Mouse (Mus musculus) liver, postnatal 0 days (tissue): Measurements from ENCODE around the gene Frmd6. TPM values are rescaled to one million over a fixed set of nuclear protein-coding genes. Genes with fewer than 3 reads are reported as not detected.

Experiments used
- ATAC-seq: fragments of 200-750 bp; cut with Nextera tagmentation; 2 replicates; pipeline ENCODE4 v1.8.0; 2017; ENCODE audit warnings: mild to moderate bottlenecking, moderate library complexity
- DNase-seq: peaks from one replicate; pipeline ENCODE4 v3.0.0-alpha.2; 2016
- H3K27ac ChIP-seq: fragments of 300-500 bp; sonication (generic); 2 replicates; pipeline ENCODE4 v1.5.1; 2014; ENCODE audit warnings: antibody characterized with exemption, moderate library complexity, mild to moderate bottlenecking, low read depth
- H3K27me3 ChIP-seq: fragments of 300-500 bp; sonication (generic); 2 replicates; pipeline ENCODE4 v1.6.1; 2014; ENCODE audit warnings: low read length, control low read depth, mixed read lengths; ENCODE audit not compliant: insufficient read depth
- H3K36me3 ChIP-seq: fragments of 300-500 bp; sonication (generic); replicated peaks from 2 replicates; pipeline ENCODE4 v1.6.1; 2014; ENCODE audit warnings: mild to moderate bottlenecking, control low read depth, low read length, moderate library complexity, mixed read lengths; ENCODE audit not compliant: insufficient read depth
- H3K4me1 ChIP-seq: fragments of 300-500 bp; sonication (generic); 2 replicates; pipeline ENCODE4 v1.6.1; 2014; ENCODE audit warnings: antibody characterized with exemption, mild to moderate bottlenecking, control low read depth; ENCODE audit not compliant: insufficient read depth
- H3K4me2 ChIP-seq: fragments of 300-500 bp; sonication (generic); 2 replicates; pipeline ENCODE4 v1.6.1; 2014; ENCODE audit warnings: low read depth, mild to moderate bottlenecking, low read length, moderate library complexity, mixed read lengths
- H3K4me3 ChIP-seq: fragments of 300-500 bp; sonication (generic); 2 replicates; pipeline ENCODE4 v1.5.1; 2014; ENCODE audit warnings: low read depth, low read length
- H3K9ac ChIP-seq: fragments of 300-500 bp; sonication (generic); replicated peaks from 2 replicates; pipeline ENCODE4 v1.6.1; 2014; ENCODE audit warnings: mild to moderate bottlenecking, moderate library complexity
- H3K9me3 ChIP-seq: fragments of 300-500 bp; sonication (generic); 2 replicates; pipeline ENCODE4 v1.6.1; 2016; ENCODE audit warnings: mild to moderate bottlenecking, control low read depth, low read length, mixed read lengths
- CTCF ChIP-seq: sonication (generic); IDR thresholded peaks from 2 replicates; pipeline ENCODE4 v1.5.1; 2016; ENCODE audit warnings: antibody characterized with exemption, low read depth
- EP300 ChIP-seq: IDR thresholded peaks from 2 replicates; pipeline ENCODE4 v1.6.1; 2016; ENCODE audit warnings: antibody characterized with exemption, low read depth, mild to moderate bottlenecking
- WGBS: fragments of 180-500 bp; shearing (Covaris S2); extraction: QIAGEN DNeasy Blood & Tissue Kit; methylation state at CpG from one replicate; pipeline ENCODE4 v1.1.7; 2014; ENCODE audit not compliant: insufficient replicate concordance; 5-methylcytosine and 5-hydroxymethylcytosine counted together
- polyA plus RNA-seq: library from polyadenylated mRNA; unstranded; fragments of >200 nt; fragmentation: Nextera tagmentation; extraction: Ambion mirVana; gene quantifications from 2 replicates; pipeline ENCODE4 v1.2.1, GENCODE M21; 2015

The Frmd6 gene
- polyA plus RNA-seq, 1 experiment from 2014 or later = 2.0 TPM

DNA sequence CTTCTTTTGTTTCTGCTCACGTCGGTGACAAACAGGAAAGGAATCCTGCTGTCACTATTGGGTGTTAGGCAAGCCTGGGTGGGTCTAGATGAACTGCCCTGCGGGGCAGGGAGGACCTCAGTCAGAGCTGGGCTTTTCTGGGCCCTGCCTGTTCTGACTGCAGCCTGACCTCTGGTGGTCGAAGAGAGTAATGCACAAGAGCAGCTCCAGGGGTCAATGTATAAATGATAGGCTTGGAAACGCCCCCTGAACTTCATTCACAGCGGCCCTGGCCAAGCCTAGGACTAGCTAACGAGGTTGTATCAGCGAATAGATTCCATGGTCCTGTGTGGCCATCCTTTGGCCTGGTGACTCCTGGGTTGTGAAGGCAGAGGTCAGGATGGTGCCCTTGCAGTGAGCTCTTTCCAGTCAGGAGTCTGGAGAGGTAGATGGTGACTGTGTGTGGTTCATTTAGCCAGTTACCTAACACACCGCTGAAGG lies 85.0 kb downstream of the Frmd6 start:
- Histone ChIP-seq H3K4me1 (no peaks in the 10 kb centered on the region), H3K4me3 (no peak overlapping the region), H3K9ac (no peak overlapping the region), H3K27ac (no peak overlapping the region), H3K27me3 (no peaks in the 10 kb centered on the region), H3K36me3 (no peaks in the 10 kb centered on the region), H3K9me3 (no peaks in the 10 kb centered on the region), H3K4me2 (no peak overlapping the region)
- ATAC-seq = peak; percentile 71
- peak; percentile 81 for DNase-seq
- TF ChIP-seq EP300 = no peak
- TF ChIP-seq CTCF = peak; percentile 89
- WGBS = 15% methylated on average over 9 of the region's 9 CpGs

- Histone ChIP-seq H3K4me3 (no peak overlapping the region), H3K4me2 (no peak overlapping the region), H3K36me3 (no peaks in the 10 kb centered on the region), H3K27me3 (no peaks in the 10 kb centered on the region), H3K9me3 (no peaks in the 10 kb centered on the region), H3K9ac (no peak overlapping the region), H3K4me1 (no peaks in the 10 kb centered on the region), H3K27ac (no peak overlapping the region)
- TF ChIP-seq CTCF (peak; percentile 96), EP300 (no peak)
- peak; percentile 58 for ATAC-seq
- peak; percentile 82 for DNase-seq
- 7% methylated on average over 5 of the region's 5 CpGs for WGBS
Measured at GRCm38 (mm10) chr12:70911029-70911428, 85.7 kb downstream of the Frmd6 start.

- no peaks in the 10 kb centered on the region for H3K36me3 ChIP-seq
- H3K27ac ChIP-seq = no peak overlapping the region
- TF ChIP-seq CTCF = no peak
- TF ChIP-seq EP300 = no peak
- no peak overlapping the region for H3K9ac ChIP-seq
- DNase-seq = no peak
- no peak for ATAC-seq
- H3K4me1 ChIP-seq = no peaks in the 10 kb centered on the region
- no peak overlapping the region for H3K4me2 ChIP-seq
- no peaks in the 10 kb centered on the region for H3K9me3 ChIP-seq
- no peak overlapping the region for H3K4me3 ChIP-seq
- 47% methylated on average over 17 of the region's 17 CpGs for WGBS
- no peaks in the 10 kb centered on the region for H3K27me3 ChIP-seq
Measured at GRCm38 (mm10) chr12:70911676-70912379, 86.5 kb downstream of the Frmd6 start.

- TF ChIP-seq EP300 (no peak), CTCF (peak; percentile 90)
- ATAC-seq = peak; percentile 20; the same call in 1 of the 2 replicates
- no peaks in the 10 kb centered on the region for H3K27me3 ChIP-seq
Measured at GRCm38 (mm10) chr12:70913429-70913828, 88.1 kb downstream of the Frmd6 start.

DNA sequence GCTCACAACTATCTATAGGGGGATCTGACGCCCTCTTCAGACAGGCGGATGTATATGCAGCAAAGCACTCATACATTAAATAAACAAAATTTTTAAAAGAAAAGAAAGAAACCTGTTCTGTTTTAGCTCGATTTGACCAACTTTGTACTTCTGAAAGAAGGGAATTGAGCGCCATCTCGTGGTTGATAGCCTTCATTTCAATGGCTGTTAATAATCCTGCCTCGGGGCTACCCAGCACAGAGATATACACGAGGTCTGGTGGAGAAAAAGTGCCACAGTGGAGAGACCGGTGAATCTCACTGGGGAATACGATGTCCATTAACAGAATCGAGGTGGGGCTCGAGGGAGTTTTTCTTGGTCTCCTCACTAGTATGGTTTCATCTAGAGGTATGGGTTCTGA lies 89.1 kb downstream of the Frmd6 start:
- Histone ChIP-seq H3K27ac (no peak overlapping the region), H3K4me3 (no peak overlapping the region), H3K27me3 (no peaks in the 10 kb centered on the region), H3K9ac (no peak overlapping the region), H3K9me3 (no peaks in the 10 kb centered on the region), H3K4me2 (no peak overlapping the region), H3K36me3 (no peaks in the 10 kb centered on the region), H3K4me1 (no peaks in the 10 kb centered on the region)
- 48% methylated on average over 11 of the region's 11 CpGs for WGBS
- TF ChIP-seq CTCF = peak; percentile 65
- no peak for TF ChIP-seq EP300
- DNase-seq (no peak), ATAC-seq (no peak)

More at GRCm38 (mm10) chr12:70913429-70913828, 88.1 kb downstream of the Frmd6 start:
- peak; percentile 86 for DNase-seq
- Histone ChIP-seq H3K4me2 (no peak overlapping the region), H3K9me3 (no peaks in the 10 kb centered on the region), H3K4me3 (no peak overlapping the region), H3K9ac (no peak overlapping the region), H3K36me3 (no peaks in the 10 kb centered on the region), H3K4me1 (no peaks in the 10 kb centered on the region), H3K27ac (no peak overlapping the region)
- 21% methylated on average over 3 of the region's 3 CpGs for WGBS

DNA sequence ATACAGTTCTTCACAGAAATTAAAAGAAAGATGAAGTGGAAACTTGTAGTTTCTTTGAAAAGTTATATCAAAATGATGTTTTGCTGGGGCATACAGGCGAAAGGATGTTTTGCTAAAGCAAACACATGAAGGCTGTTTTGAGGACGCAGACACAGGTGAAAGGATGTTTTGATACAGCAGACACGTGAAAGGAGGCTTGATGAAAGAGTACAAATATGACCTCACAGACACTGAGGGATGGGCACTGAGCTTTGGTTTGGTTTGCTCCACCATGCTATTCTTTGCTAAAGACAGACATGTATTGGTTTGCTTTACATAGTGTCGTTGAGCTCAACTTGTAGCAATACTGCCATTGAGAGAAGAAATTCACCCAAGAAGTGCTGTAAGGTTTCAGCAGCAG lies 104.5 kb downstream of the Frmd6 start:
- DNase-seq = no peak
- TF ChIP-seq EP300 = no peak
- TF ChIP-seq CTCF = no peak
- H3K4me2 ChIP-seq = no peak overlapping the region

More for the DNA sequence above, 104.5 kb downstream of the Frmd6 start:
- no peaks in the 10 kb centered on the region for H3K9me3 ChIP-seq
- H3K36me3 ChIP-seq = no peaks in the 10 kb centered on the region
- no peak overlapping the region for H3K4me3 ChIP-seq
- H3K27ac ChIP-seq = no peak overlapping the region
- no peaks in the 10 kb centered on the region for H3K4me1 ChIP-seq
- ATAC-seq = no peak
- H3K27me3 ChIP-seq = no peaks in the 10 kb centered on the region
- no peak overlapping the region for H3K9ac ChIP-seq
- WGBS = 77% methylated on average over 4 of the region's 4 CpGs
